Mouse (Mus musculus) lung, postnatal 36 days (tissue): ENCODE data around the gene Gm21822.
"Not testable (repeated sequence)": the region's sequence is repeated elsewhere in the genome, so short reads cannot be mapped to it uniquely, and the experiment has no call there.

Source experiments
- DNase-seq: peaks from one replicate; pipeline ENCODE4 v3.0.0; 2022; ENCODE audit warnings: mixed read lengths

Gene Gm21822

GRCm38 (mm10) chrY:18654182-18654581 lies at the start of gene Gm21822:
Gene Gm21822 (plus strand): TSS chrY:18654482.
- DNase-seq = not testable (repeated sequence)
